Comparison of ENCODE assay signal across 10 mouse cellular contexts in the genomic region with DNA sequence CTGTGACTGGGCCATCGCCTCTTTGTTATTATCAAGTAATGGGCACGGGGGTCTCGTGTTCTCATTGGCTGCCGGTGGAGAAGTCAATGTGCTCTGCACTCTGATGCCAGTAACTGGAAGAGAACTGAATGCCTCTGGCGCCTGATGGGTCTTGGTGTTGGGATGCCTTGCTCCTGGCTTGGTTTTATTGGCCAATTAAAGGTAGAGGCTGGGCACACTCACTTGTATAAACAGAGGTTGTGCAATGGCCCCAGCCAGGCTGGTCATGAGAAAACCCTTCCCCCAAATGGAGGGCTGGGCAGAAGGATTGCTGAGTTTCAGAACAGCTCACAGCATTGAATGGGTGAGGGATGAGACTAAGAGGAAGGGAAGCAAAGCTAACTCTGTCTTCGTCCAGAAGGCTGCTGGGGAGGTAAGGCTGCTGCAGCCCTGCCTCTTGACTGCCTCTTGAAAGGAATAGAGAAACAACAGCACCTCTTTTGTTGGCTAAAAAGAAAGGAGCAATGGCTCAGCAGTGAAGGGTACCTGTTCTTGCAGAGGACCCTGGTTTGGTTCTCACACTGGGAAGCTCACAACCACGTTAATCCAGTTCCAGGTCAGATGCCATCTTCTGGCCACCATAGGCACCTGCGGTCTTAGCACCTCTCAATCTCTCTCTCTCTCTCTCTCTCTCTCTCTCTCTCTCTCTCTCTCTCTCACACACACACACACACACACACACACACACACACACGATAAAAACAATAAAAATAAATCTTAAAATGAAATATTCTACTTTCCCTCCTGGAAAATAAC.
A peak's percentile ranks its signal among the peaks of the same experiment; 100 is the strongest.
DNase-seq lines count a peak whose midpoint lies in the region; ATAC-seq and TF ChIP-seq lines count a peak whose summit lies in the region.
"Had no signal": no experiment of that assay in that cellular context is flagged by ENCODE, and none has a peak within 500 bp of the region (broad histone marks: within the 10 kb centered on the region; RNA-seq: fewer than 3 reads in every experiment).

No protein-coding gene starts in this region.

- 63% methylated on average over 9 of the region's 9 CpGs for WGBS in limb, embryonic 12.5 days
- WGBS in limb, embryonic 10.5 days: 79% methylated on average over 9 of the region's 9 CpGs
- WGBS in forebrain, postnatal 0 days: 66% methylated on average over 9 of the region's 9 CpGs

- H3K4me3 ChIP-seq in limb, embryonic 12.5 days (replicated peaks): no peak overlapping the region
- no peak overlapping the region for H3K4me3 ChIP-seq in limb, embryonic 10.5 days
- no peak overlapping the region for H3K4me3 ChIP-seq in CH12.LX (replicated peaks in 1 of 3; ENCODE audit: low read depth in 2 of 3, low read length in 2 of 3, poor library complexity in 1 of 3)
- no peak overlapping the region for H3K4me3 ChIP-seq in forebrain, postnatal 0 days (ENCODE audit: low read depth, low read length)
- H3K4me3 ChIP-seq: embryonic facial prominence, embryonic 13.5 days had no signal

- ATAC-seq in limb, embryonic 12.5 days (ENCODE audit: insufficient number of reproducible peaks, insufficient read depth, low FRiP score, low TSS enrichment, low read depth): no peak
- ATAC-seq in Patski: peak; percentile 57
- no peak for ATAC-seq in forebrain, postnatal 0 days

- H3K9me3 ChIP-seq in limb, embryonic 12.5 days: no peaks in the 10 kb centered on the region
- H3K9me3 ChIP-seq in limb, embryonic 10.5 days (replicated peaks): no peaks in the 10 kb centered on the region
- H3K9me3 ChIP-seq in CH12.LX (replicated peaks; ENCODE audit: low read length): no peaks in the 10 kb centered on the region
- H3K9me3 ChIP-seq in forebrain, postnatal 0 days (ENCODE audit: low read length): no peaks in the 10 kb centered on the region
- H3K9me3 ChIP-seq: embryonic facial prominence, embryonic 13.5 days had no signal

- no peak overlapping the region for H3K9ac ChIP-seq in limb, embryonic 12.5 days (replicated peaks)
- H3K9ac ChIP-seq in CH12.LX (ENCODE audit: insufficient read depth, low read depth): no peak overlapping the region
- H3K9ac ChIP-seq in forebrain, postnatal 0 days: no peak overlapping the region
- H3K9ac ChIP-seq: embryonic facial prominence, embryonic 13.5 days had no signal

- dilution Hi-C loops in CH12.LX (cut with MboI; ENCODE audit: extremely low pct_ligation_motif_present, extremely low pct_unique_long_range_greater_than_20kb, low sequenced_read_pairs): no loop called here

- TF ChIP-seq POLR2A in CH12.LX (IDR thresholded peaks at IDR 0.05; ENCODE audit: low read depth, low read length): no peak

- POLR2A ChIA-PET in Patski (lab: Charles Lee): no interaction called here

- no peak for DNase-seq in limb, embryonic 10.5 days (ENCODE audit: low spot score)
- no peak for DNase-seq in CH12.LX (ENCODE audit: extremely low read depth)
- DNase-seq in Patski (ENCODE audit: low read depth, low spot score): no peak
- DNase-seq in layer of hippocampus, postnatal 14 days (ENCODE audit: low spot score in 2 of 2): peak; percentile 24 to 72
- DNase-seq in frontal cortex, postnatal 25 days (ENCODE audit: low spot score in 2 of 2): no peak
- DNase-seq in cerebellum, postnatal 4 days (ENCODE audit: low spot score in 2 of 2): no peak
- DNase-seq in forebrain, postnatal 0 days: no peak
- DNase-seq: kidney, adult 11 months had no signal

- H3K4me2 ChIP-seq in limb, embryonic 12.5 days: no peak overlapping the region
- no peak overlapping the region for H3K4me2 ChIP-seq in CH12.LX (ENCODE audit: insufficient read depth, low read depth, poor library complexity, severe bottlenecking)
- no peak overlapping the region for H3K4me2 ChIP-seq in forebrain, postnatal 0 days (ENCODE audit: low read depth)
- H3K4me2 ChIP-seq: embryonic facial prominence, embryonic 13.5 days had no signal

- CTCF ChIA-PET in Patski (lab: Charles Lee): interaction anchor here (1.2 to 1.6 kb wide), 3 partner anchors 10 to 16 kb away, joined by 3 to 4 read pairs (median 4); no protein-coding TSS in a partner anchor

- H3K79me2 ChIP-seq in CH12.LX (replicated peaks; ENCODE audit: control insufficient read depth, extremely low read depth, insufficient read depth, poor library complexity, severe bottlenecking): no peaks in the 10 kb centered on the region

- in situ Hi-C loops in CH12.LX (cut with MboI; ENCODE audit: low pct_ligation_motif_present, low pct_unique_long_range_greater_than_20kb, low sequenced_read_pairs) (no loop called here), Patski (cut with MboI; ENCODE audit: low pct_unique_long_range_greater_than_20kb) (no loop called here)

- 0 out of 2 replicates have a peak, but pooled peaks have one; percentile 1 for TF ChIP-seq RAD21 in CH12.LX (IDR thresholded peaks at IDR 0.05; ENCODE audit: low read depth, low read length)

- peak overlapping the region; percentile 64; the same call in 1 of the 2 replicates for H3K27ac ChIP-seq in limb, embryonic 12.5 days
- H3K27ac ChIP-seq in limb, embryonic 10.5 days: no peak overlapping the region
- H3K27ac ChIP-seq in CH12.LX (ENCODE audit: insufficient read depth, low read depth): no peak overlapping the region
- H3K27ac ChIP-seq in forebrain, postnatal 0 days (ENCODE audit: low read depth, low read length): no peak overlapping the region
- H3K27ac ChIP-seq: embryonic facial prominence, embryonic 13.5 days had no signal

- no peaks in the 10 kb centered on the region for H3K36me3 ChIP-seq in limb, embryonic 12.5 days
- no peaks in the 10 kb centered on the region for H3K36me3 ChIP-seq in limb, embryonic 10.5 days
- no peaks in the 10 kb centered on the region for H3K36me3 ChIP-seq in CH12.LX (replicated peaks in 1 of 2; ENCODE audit: control insufficient read depth in 1 of 2, insufficient read depth in 1 of 2, low read length in 1 of 2)
- no peaks in the 10 kb centered on the region for H3K36me3 ChIP-seq in forebrain, postnatal 0 days (ENCODE audit: insufficient read depth)
- H3K36me3 ChIP-seq: embryonic facial prominence, embryonic 13.5 days had no signal

- peaks cover 57% of the 10 kb centered on the region for H3K4me1 ChIP-seq in limb, embryonic 12.5 days (replicated peaks)
- H3K4me1 ChIP-seq in limb, embryonic 10.5 days: peaks cover 59% of the 10 kb centered on the region
- peaks cover 3 to 34% of the 10 kb centered on the region in 2 experiments; a peak in 3 of 4 replicates for H3K4me1 ChIP-seq in CH12.LX (ENCODE audit: control insufficient read depth in 1 of 2, insufficient read depth in 2 of 2)
- H3K4me1 ChIP-seq in forebrain, postnatal 0 days (ENCODE audit: insufficient read depth): 0 out of 2 replicates have a peak, but pooled peaks cover 1% of the 10 kb centered on the region

- TF ChIP-seq EP300 in CH12.LX (IDR thresholded peaks at IDR 0.05; ENCODE audit: low read length): no peak

- H3K27me3 ChIP-seq in limb, embryonic 12.5 days: peaks cover 10% of the 10 kb centered on the region; the same call in 1 of the 2 replicates
- 0 out of 2 replicates have a peak, but pooled peaks cover 8% of the 10 kb centered on the region for H3K27me3 ChIP-seq in limb, embryonic 10.5 days (ENCODE audit: low read depth, poor library complexity, severe bottlenecking)
- H3K27me3 ChIP-seq in CH12.LX (replicated peaks): no peaks in the 10 kb centered on the region
- no peaks in the 10 kb centered on the region for H3K27me3 ChIP-seq in Patski
- peaks cover 10% of the 10 kb centered on the region for H3K27me3 ChIP-seq in forebrain, postnatal 0 days (ENCODE audit: insufficient read depth, low read length)
- H3K27me3 ChIP-seq: embryonic facial prominence, embryonic 13.5 days had no signal

- TF ChIP-seq CTCF in CH12.LX (conservative IDR thresholded peaks at IDR 0.05 in 1 of 2, IDR thresholded peaks at IDR 0.05 in 1 of 2; ENCODE audit: low read depth in 2 of 2, low read length in 2 of 2) (peak; percentile 10 to 44; a peak in 2 of 4 replicates), Patski (IDR thresholded peaks at IDR 0.05) (peak; percentile 46)
- no peak; the same call in 1 of the 2 replicates for TF ChIP-seq CTCF in forebrain, postnatal 0 days (IDR thresholded peaks at IDR 0.05; ENCODE audit: low read depth)

TF ChIP-seq in CH12.LX, 34 proteins besides CTCF, POLR2A, EP300 and RAD21:
- TF ChIP-seq IRF4 (IDR thresholded peaks at IDR 0.05; ENCODE audit: low read depth, low read length) (no peak), USF1 (IDR thresholded peaks at IDR 0.05; ENCODE audit: low read depth, low read length) (no peak), MAZ (IDR thresholded peaks at IDR 0.05; ENCODE audit: low read depth, low read length) (no peak), ZMIZ1 (IDR thresholded peaks at IDR 0.05; ENCODE audit: low read depth, low read length) (no peak), JUND (conservative IDR thresholded peaks at IDR 0.05; ENCODE audit: low read depth, low read length) (no peak), ZC3H11A (IDR thresholded peaks at IDR 0.05; ENCODE audit: low read depth, low read length) (no peak)

Comparison
In these comparisons a context has a peak if more than half of its experiments do, and no peak if none do; other contexts are left out.
1. DNase-seq: peak in layer of hippocampus, postnatal 14 days (2 of 2); none in limb, embryonic 10.5 days (single experiment), CH12.LX (single experiment), Patski (single experiment), frontal cortex, postnatal 25 days (0 of 2), cerebellum, postnatal 4 days (0 of 2) and forebrain, postnatal 0 days (single experiment).